Mouse (Mus musculus) left cerebral cortex, postnatal 14 days (tissue): ENCODE results near the gene Usp39. TPM values are rescaled to one million over a fixed set of nuclear protein-coding genes. Genes with fewer than 3 reads are reported as not detected.

Experiments
- DNase-seq, 2 experiments: peaks; one replicate each; pipeline ENCODE4 v3.0.0; 2021 to 2022; ENCODE audit warnings: low spot score in 2 of 2, mixed read lengths in 1 of 2
- intact Hi-C: fragments of 180-260 bp; cut with DNase I; formaldehyde crosslinking; loops from one replicate; pipeline ENCODE4 v1.15.1; 2025
- total RNA-seq, 2 experiments: library from RNA; stranded (reverse); gene quantifications; 2 replicates each; pipeline ENCODE4 v1.2.3; 2021

The Usp39 gene
- total RNA-seq, 2 experiments from 2014 or later: 34.3 to 34.9 TPM

DNA sequence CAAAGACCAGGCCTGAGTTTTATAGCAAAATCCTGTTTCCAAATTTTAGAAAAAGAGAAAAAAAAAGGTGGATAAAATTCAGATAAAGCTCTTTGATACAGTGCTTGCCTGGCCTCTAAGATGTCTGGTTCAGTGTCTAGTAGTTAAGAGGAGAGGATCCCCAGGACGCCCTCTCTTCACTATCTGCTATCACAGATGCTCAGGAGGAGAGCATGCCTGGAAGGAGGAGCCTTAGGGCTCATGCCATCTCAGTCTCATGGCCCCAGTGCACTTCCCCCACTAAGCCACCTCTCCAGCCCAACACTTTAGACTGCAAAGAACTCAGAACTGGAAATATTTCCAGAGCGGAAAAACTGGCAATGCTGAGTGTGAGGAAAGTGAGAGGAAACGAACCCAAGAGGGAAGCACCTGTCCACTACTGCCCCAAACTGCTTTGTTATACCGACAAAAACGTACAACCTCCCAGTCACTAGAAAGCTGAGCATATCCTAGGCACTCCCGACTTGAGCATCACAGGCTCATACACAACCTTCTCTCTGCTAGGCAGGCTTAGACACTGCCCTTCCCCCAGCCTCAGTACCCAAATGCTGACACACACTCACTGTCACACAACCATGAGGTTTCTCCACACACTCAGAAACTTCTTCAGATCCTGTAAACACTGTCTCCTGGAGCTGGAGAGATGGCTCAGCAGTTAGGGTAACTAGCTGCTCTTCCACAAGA is 21.0 kb downstream of the Usp39 start:
- intact Hi-C loops: loop anchor here (10.0 kb wide), 1 partner anchor 139 kb away; no protein-coding TSS in a partner anchor

DNA sequence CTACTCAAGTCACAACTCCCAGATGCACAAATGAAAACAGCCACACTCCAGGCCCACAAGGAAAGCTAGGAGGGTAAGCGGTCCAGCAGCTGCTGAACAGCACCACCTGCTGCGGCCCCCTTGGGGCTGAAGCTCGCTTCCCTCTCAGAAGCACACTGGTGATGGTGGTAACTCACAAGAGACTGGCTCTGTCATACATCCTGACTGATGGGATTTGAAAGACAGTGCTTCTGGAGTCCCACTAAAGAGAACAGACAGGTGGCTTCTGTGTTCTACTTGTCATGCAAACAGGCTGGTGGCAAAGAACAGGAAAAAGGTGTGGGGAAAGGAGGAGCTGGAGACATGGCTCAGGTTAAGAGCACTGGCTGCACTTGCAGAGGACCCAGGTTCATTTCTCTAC is 22.0 kb downstream of the Usp39 start:
- no peak for DNase-seq
- intact Hi-C loops: loop anchor here (10.0 kb wide), 1 partner anchor 138 kb away; no protein-coding TSS in a partner anchor

More for the DNA sequence above, 21.0 kb downstream of the Usp39 start:
- DNase-seq: no peak

DNA sequence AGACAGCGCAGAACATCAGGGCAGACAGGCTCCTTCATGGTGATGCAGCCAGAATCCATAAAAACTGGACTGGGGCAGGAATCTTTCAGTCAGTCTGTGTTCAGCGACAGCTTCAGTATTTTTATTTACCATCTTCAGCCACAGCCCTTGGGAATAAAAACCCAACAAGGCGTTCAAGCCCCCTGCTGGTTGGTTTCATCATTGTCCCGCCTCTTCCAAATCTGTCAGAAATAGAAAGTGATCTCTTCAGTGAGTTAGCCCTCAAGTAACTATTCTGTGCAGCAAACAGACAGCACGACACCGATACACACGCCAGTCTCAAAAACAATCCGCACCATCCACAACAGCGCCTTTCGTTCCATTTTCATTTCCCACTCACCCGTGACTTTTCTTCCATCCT is 26.0 kb downstream of the Usp39 start:
- peak; percentile 75 to 78 for DNase-seq
- intact Hi-C loops: loop anchor here (5.0 kb wide), 1 partner anchor 37 kb away; no protein-coding TSS in a partner anchor

DNA sequence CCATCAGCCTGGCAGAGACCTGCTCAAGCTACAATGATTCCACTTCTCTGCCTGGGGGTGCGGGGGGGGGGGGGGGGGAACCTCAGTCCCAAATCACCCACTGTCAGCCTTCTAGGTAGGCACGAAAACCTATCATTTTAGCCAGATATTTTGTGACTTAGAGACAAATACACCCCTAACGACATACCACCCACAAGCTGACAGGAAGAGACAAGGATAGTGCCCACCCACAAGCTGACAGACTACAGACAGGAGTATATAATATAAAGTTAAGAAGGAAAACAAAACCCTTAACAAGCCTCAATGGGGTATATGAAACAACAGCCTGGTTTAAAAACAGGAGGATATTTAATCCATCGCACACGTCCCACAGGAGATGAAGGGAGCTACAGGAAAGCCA is 26.5 kb downstream of the Usp39 start:
- DNase-seq: no peak
- intact Hi-C loops: loop anchor here (5.0 kb wide), 1 partner anchor 36 kb away; no protein-coding TSS in a partner anchor

DNA sequence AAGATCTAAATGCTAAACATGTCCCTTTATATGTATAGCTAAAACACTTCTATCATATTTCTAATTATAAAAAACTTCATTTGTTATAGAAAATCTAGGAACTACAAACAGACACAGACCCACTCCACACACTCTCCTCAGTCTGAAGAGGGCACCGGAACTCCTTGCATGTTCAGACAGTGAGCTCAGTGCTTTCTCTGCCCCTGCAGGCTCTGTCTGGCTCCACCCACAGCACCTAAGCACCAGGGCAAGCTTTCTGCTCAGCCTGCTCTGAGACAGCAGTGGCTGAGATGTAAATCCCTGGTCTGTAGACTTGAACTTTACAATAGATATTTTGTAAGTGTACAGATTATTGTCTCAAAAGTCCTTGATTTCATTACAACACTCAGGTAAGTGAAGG is 28.9 kb downstream of the Usp39 start:
- no peak for DNase-seq
- intact Hi-C loops: loop anchor here (5.0 kb wide), 1 partner anchor 34 kb away; no protein-coding TSS in a partner anchor

DNA sequence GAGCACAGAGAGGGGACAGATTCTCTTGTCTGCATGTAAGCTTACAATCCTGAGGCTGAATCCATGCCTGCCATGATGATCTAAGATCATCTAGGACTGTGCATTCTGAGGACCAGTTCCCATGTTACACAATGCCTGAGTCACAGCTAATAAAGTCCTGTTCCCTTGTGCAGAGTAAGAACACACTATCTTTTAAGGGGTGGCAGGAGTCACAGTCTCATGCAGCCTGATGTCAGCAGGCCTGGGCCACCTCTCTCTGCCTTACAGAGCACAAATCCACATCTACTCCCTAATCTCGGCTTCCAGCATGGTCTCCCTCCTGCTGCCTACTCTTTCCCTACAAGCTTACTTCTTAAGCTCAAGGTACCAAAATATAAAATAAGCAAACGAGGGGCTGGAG is 29.6 kb downstream of the Usp39 start:
- intact Hi-C loops: loop anchor here (5.0 kb wide), 1 partner anchor 33 kb away; no protein-coding TSS in a partner anchor
- no peak for DNase-seq

DNA sequence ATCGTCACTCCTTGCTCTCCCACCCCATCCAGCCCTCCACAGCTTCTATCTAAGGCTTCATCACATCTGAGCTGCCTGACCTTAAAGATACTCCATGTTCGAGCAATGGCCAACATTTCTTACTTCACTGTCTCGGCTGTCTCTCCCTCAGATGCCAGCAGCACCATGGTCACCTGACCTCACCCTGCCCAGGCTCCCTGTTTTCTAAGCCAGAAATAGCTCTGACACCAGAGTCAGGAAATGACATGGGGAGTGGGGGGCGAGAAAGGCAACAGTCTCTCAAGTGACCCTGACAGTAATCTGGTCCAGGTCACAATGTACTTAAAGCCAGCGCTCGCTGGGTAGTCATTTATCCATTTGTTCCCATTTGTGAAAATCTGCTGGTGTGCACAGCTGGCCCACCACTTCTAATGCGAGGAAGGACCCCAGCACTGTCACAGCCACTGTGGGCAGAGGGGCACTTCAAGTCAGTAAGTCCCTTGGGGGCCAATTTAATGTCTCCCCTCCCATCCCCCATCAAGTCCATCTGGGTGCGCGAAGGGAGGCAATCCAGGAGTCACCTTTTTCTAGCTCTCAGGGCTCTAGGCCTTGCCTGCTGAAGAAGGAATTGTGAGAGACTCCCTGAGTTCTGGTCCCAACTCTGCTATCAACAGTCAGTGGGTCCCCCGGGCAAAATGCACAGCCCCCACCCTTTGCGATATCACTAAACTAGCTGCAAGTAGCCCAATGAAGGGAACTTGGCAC is 31.7 kb downstream of the Usp39 start:
- intact Hi-C loops: no loop called here
- DNase-seq: no peak

DNA sequence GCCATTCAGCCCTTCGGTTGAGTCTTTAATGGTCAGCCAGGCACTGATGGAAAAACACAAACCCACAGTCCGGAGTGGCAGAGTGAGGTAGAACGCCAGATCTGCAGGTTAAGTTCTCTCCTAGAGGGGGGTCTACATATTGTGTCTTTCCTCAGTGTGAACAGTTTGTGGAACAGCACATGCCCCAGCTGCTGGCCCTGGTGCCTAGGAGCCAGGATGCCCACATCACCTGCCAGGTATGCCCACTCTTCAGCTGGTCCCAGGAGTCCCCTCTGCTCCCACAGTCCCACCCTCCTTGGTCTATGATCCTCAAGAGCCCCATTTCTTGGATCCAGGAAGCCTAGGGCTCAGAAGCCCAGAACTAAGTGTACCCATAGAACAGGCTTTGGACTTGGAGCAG is 32.8 kb downstream of the Usp39 start:
- intact Hi-C loops: no loop called here
- DNase-seq: no peak

DNA sequence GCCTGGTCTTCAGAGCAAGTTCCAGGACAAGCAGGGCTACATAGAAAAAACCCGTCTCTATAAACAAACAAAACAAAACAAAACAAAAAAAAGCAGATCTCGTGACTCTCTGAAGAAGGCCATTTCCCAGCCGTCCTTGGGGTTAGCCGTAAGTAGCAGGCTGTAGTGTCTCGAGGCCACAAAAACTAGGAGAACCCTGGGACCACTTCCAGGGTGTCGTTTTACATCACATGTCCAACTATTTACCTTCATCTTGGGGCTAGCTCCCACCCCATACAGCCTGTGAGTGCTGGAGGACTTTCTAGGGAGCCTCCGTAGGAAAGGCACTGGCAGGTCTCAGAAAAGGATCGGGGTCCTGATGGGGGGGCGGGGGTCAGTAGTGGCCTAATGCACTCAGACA is 41.5 kb downstream of the Usp39 start:
- intact Hi-C loops: no loop called here
- no peak for DNase-seq

DNA sequence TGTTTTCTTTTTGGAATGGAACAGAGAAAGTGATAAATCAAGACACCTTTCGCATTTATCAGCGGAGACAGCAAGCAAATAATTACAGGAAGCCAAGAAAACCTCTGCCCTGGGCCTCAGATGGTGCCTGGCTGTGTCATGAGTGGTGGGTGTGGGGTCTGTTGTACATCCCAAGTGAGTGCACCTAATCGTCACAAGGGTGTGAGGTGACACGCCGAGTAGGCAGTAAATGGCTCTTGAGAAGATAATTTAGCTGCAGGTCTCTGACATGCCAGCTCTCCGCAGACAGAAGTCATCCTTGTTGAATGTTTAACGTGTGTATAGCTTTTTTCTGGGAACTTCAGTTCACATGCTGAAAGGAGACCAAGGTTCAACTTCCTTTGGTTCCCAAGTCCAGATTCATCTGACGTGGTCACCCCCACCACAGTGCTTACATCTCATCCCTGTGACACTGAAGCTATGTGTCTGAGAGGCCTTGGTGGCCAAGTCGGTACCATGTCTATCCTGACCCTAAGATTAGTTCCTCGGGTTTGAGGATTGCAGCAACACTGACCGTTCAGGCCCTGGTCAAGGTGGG is 42.5 kb downstream of the Usp39 start:
- intact Hi-C loops: no loop called here
- DNase-seq: no peak

DNA sequence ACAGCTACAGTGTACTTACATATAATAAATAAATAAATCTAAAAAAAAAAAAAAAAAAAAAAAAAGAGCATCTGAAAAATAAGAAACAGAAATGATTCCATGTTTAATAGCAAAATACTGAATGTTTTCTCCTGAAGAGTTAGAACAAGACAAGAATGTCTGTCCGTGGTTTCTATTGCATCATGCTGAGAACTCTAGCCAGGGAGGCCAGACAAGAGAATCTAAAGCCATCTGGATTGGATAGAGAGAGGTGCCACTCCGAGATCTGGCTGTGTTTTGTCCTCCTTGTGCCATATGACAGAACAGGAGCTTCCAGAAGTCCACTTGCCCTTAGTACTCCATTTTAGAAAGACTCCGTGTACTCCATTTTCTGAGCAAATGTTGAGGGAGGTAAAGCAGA is 47.2 kb downstream of the Usp39 start:
- no peak for DNase-seq
- intact Hi-C loops: no loop called here

DNA sequence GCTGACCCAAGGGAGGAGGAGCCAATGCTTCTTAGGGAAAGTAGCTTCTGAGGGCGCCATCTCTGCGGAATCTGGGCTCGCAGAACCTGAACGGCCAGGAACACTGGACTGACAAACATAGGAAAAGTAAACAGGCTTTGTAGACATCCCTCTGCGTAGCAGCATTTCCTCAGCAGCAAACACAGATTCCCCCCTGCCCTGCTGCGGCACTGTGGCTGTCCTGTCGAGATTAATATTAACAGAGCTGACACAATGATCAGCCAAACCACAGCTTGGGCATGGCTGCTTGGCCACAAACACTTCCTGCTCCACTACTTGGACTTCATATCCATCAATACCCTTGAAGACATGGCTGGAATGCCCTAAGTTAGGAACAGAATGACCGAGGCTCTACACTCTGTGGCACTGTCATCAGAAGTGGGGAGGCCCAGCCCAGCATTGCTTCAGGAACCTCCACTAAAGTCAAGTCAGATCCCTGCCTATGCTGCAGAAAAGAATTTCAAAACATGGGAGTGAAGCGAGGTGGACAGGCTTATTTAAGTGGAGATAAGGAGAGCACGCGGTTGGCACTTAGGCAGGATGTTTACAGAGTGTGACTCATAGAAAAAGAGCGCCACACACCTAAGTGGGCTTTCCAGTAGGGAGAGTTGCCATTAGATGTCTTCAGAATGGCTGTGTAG is 51.9 kb downstream of the Usp39 start:
- intact Hi-C loops: no loop called here
- DNase-seq: no peak

DNA sequence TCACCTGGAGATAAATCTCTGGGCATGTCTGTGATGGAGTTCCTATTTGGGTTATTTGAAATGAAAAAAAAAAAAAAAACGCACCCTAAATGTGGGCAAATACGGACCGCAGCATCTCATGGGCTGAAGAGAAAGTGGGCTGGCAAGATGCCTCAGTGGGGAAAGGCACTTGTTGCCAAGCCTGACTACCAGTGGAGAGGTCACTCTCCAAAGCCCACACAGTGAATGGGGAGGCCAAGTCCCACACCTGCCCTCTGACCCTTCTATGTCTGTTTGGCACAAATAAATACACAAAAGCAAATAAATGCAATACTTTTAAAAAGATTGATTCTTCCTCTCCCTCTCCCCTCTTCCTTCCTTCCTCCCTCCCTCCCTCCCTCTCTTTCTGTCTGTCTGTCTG is 55.5 kb downstream of the Usp39 start:
- intact Hi-C loops: no loop called here
- DNase-seq: no peak

DNA sequence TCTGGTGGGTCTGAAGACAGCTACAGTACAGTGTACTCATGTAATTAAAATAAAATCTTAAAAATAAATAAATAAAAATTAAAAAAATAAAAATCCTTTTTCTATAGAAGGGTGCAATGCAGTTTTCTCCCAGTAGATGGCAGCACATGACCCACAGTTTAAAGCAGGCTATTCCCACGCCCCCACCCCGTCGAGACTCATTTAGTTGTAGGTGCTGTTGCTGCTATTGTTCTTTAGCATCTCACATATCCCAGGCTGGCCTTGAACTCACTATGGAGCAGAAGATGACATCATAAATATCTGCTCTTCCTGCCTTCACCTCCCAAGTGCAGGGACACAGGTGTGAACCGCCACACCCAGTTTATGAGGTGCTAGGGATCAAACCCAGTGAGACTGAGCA is 61.1 kb downstream of the Usp39 start:
- DNase-seq: peak; percentile 50 to 67
- intact Hi-C loops: loop anchor here (5.0 kb wide), 1 partner anchor 33 kb away; no protein-coding TSS in a partner anchor

DNA sequence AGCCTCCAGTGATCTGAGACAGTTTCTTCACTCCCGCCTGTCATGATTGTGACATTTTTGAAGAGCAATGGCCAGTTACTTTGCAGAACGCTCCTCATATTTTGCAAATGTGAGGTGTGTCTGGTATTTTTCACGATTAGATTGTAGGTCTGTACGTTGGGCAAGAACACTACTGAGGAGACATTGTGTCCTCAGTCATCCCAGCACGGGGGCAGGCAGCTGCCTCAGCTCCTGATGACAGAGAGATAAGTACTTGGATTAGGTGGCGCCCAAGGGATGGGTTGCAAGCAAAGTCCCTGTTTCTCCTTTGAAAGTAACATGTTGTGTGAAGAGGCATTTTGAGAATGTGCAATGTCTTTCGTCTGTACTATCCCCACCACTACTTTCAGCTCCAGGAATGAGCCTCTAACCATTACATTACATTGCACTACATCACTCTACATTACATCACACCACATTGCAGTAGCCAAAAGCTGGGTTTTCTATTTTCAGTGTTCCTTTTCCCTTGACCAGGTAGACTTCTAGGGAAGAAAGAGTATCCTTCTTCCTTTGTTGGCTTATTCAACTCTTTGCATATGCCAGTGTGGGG is 64.5 kb downstream of the Usp39 start:
- DNase-seq: no peak
- intact Hi-C loops: loop anchor here (5.0 kb wide), 1 partner anchor 37 kb away; no protein-coding TSS in a partner anchor

DNA sequence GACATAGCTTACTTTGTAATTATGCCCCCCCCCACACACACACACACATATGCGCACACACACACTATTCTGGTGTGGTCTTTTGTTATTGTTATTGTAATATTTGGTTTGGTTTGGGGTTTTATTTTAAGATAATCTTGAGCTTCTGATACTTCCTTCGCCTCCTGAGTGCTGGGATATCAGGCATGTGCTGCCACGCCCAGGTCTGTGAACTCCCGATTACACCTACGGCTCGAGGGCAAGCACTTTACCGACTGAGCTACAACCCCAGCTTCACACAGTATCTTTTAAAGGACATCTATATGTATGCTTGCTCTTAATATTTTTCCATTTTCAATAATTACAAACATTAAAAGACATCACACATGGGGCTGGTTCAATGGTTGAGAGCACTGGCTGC is 65.5 kb downstream of the Usp39 start:
- intact Hi-C loops: no loop called here

DNA sequence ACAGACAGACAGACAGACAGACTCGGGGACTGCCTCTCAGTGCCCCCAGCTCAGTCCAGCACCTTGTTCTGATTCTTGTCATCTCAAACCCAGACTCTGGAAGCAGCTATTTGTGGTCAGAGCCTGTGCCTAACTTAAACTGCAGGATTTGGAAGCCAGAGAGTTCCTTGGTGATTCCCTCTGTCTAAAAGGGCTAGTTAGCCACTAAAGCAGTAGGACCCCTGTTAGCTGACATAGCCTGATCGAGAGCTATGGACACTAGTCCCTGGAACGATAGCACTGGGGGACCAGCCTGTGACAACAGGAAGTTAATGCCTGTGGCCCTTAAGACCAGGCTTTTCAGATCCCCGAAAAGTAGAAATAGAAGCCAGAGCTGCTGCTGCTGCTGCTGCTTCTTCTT is 66.1 kb downstream of the Usp39 start:
- no peak for DNase-seq
- intact Hi-C loops: no loop called here

More for the DNA sequence above, 65.5 kb downstream of the Usp39 start:
- DNase-seq: no peak

DNA sequence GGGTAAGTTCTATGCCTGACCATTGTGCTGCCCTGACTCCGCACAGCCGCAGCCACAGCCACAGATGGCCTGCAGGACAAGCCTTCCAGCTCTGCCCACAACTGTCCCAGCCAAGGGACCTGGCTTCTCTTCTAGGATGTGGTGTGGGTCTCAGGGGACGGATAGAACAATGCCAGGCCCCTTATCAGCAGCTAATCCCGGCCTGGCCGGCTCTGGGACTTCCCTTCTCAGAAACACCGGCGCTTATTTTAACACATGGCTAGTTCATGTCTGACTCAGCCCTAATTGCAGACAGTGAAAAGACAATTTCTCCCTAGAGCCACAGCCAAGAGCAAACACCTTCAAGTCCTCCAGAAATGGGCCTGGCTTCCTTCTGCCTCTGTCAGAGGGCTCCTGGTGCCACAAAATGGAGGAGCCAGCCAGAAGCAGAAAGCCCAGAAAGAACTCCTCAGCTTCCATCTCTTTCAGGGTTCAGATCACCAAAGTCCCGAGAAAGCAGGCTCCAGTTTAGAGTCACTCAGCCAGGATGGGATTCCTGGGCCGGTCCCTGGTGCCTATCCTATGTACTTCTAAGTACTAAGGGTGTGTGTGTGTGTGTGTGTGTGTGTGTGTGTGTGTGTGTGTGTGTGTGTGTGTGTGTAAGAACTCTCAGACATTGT is 67.3 kb downstream of the Usp39 start:
- intact Hi-C loops: no loop called here

DNA sequence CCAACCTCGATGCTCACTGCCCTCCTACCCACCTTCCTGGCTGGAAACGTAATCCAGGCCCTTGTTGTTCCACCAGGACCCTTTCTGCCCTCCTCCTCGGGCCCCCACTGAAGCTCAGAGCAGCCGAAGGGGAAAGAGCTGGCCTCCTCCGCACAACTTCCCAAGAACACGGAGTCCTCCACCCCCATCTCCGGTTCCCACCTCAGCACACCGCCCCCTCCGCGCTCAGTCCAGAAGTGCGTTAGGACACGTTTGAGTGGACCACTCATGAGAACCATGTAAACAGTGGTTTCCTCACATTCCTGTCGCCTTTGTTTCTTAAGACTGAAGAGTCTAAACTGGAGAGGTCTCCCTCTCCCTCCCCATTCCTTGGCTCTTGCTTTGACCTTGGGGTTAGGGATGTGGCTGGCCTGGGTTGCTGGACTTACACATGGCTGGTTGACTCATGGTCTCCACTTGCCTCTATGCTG is 68.0 kb downstream of the Usp39 start:
- intact Hi-C loops: no loop called here

More for the DNA sequence above, 67.3 kb downstream of the Usp39 start:
- no peak for DNase-seq

More for the DNA sequence above, 68.0 kb downstream of the Usp39 start:
- no peak for DNase-seq
